Mouse (Mus musculus): ENCODE measurements around the gene Pdia5. TPM values are rescaled to one million over a fixed set of nuclear protein-coding genes. Genes with fewer than 3 reads are reported as not detected.

Pdia5 gene
- total RNA-seq, 4 experiments from 2014 or later = 2.9 to 4.9 (median 4.3) TPM

GRCm38 (mm10) chr16:35484526-35485233 is 6.0 kb downstream of the Pdia5 start:
- no peak for DNase-seq (ENCODE audit: low spot score in 2 of 2)

DNA sequence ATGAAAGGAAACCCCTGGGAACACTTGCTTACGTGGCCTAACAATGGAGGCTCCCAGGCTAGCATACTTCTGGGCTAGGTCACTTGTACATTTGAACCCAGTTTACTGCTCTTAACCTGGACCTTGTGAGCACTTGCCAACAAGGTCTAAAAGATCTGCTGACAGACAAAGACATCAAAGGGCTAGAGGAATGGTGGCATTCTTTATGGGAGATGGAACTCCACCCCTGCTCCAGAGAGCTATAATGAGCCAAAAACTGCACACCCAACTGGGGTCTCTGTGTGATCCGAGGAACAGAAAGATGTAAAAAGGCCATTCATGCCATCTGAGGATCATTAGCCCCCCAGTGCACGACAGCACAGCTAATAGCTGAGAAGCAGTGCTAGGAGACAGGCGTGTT is 6.6 kb downstream of the Pdia5 start:
- no peak for DNase-seq (ENCODE audit: low spot score in 2 of 2)

GRCm38 (mm10) chr16:35479301-35479700 is 11.4 kb downstream of the Pdia5 start:
- DNase-seq (ENCODE audit: low spot score in 2 of 2) = no peak

- DNase-seq (ENCODE audit: low spot score in 2 of 2) = no peak
Observed at GRCm38 (mm10) chr16:35477273-35477672, 13.4 kb downstream of the Pdia5 start.

DNA sequence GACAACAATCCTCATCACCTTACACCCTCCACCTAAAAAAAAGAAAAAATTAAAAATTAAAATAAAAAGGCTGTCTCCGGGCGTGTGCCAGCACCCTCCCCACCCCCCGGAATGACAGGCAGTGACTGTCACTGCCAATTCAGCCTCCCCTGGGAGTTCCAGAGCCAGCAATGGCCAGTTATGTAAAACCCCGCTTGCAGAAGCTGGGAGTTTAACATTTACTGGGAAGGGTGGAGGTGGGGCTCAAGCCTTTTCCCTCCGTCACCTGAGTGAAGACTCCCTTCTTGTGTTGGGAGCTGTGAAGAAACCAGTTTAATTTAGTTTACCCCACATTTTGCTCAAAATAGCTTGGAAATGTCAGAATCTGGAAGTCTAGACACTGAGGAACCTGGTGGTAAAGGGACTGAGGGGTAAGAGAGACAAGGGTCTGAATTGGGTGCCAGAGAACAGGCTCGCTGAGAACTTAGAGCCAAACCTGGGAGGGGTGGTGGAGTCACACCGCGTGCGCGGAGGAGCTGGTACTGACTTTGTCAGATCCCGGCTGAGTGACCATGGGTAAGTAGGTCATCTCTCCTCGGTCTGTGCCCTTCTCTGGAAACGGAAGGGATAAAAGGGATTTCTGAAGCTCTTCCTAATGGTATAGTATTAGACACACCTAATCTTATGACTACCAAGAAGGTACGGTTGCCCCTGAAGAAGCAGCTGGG is 18.0 kb downstream of the Pdia5 start:
- DNase-seq (ENCODE audit: low spot score in 2 of 2) = no peak

DNA sequence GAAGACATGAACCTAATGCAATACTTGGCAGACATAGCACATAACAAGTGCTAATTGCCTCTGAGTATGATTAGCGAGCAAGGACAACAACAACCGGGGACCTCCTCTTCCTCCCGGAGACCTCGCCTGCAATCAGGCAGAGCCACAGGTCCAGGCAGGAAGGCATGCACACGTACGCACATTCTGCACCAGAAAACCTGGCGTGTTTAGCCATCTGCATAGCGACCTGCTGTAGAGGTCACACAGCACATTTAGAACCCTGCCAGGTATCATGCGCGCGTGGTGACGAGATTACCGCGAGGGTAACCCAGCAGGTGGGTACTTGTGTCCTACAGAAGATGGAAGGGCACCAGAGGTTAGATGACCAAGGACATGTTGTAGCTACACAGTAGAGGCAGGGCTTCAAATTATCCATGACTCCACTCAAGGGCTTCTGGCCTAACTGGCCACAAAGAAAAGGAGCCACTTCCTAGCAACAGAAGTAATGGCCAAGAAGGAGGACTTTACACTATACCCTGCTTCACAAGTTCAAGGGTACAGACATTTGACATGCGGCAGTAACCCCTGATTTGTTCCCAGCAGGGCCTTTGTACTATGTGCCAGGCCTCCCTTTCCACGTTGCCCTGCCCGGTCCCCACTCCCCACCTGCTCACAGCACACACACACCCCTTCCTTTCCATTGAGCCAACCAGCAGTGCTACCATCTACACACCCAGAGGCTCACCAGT is 18.7 kb downstream of the Pdia5 start:
- DNase-seq (ENCODE audit: low spot score in 2 of 2) = no peak

GRCm38 (mm10) chr16:35470983-35471382 is 19.7 kb downstream of the Pdia5 start:
- DNase-seq (ENCODE audit: low spot score in 2 of 2) = no peak

DNA sequence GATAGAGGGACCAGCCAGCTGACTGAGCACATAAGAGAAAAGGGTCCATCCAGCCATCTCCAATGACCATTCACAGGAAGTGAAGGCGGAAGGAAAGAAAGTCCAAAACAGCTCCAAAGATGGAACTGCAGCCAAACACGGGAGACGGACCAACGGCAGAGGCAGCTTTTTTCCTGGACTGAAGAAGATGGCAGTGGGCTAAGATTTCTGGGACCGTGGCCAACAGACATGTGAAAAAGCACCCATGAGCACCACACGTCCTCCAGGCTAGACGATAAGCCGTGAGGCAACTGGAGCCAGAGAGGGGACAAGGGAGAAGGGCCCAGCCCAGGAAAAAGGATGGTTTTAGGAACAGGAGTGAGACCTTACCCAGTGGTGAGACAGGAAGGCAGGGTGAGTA is 20.6 kb downstream of the Pdia5 start:
- no peak for DNase-seq (ENCODE audit: low spot score in 2 of 2)

DNA sequence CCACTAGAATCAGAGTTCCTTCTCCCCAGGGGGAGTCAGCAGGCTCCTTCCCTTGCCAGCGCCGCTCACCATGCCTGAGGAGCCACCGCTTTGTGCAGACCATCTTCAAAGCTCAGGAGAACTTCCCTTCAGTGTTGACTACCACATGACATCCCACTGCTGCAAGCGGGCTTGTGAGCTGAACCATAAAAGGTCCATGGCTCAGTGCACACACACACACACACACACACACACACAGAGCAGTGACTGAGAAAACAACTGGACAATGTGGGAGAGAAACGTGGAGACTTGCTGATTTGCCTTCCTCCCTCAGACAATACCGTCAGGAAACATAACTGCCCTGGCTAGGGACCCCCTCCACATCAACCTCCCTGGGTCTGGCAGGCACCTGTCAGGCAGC is 21.7 kb downstream of the Pdia5 start:
- DNase-seq (ENCODE audit: low spot score in 2 of 2) = no peak

DNA sequence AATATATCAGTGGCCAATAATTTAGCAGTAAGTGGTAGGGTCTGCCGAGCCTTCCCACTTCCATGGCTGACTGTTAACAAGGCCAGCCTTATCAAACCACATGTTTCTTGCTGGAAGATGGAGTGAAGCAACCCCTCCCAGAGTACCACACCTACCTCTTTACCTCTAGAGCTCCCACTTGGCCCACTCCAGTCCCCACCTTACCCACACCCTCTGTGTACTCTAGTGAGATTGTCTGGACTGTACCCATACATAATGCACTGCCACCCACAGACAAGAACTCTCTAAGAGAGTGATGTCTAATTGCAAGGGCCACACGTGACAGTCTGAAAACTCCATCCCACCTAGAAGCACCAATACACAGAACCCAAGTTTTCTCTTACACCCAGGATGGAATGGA is 23.6 kb downstream of the Pdia5 start:
- DNase-seq (ENCODE audit: low spot score in 2 of 2) = no peak

DNA sequence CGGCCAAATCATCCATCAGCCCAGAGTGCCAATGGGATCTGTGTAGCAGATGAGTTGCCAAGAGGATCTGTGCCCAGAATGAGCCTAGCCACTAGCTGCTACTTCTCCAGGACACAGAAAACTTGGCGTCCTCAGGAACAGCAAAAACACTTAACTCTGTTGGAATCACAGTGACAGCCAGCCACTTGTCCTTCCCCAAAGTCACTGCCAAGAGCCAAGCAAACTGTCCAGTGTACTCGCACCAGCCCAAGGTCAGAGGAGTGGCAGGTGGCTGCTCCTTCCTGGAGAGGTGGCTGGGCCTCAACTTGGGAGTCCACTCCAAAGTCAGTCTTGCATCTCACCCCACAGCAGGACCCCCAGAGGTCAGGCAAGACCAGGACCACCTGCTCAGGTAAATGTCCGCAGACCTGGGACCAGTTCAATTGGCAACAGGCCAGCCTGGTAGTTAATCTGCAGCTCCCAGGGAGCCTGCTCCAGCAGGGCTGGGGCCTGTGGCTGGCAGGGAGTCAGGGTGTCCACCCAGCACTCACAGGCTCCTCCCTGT is 24.8 kb downstream of the Pdia5 start:
- DNase-seq (ENCODE audit: low spot score in 2 of 2) = no peak

- no peak for DNase-seq (ENCODE audit: low spot score in 2 of 2)
Observed at GRCm38 (mm10) chr16:35464686-35465308, 25.9 kb downstream of the Pdia5 start.

- no peak for DNase-seq (ENCODE audit: low spot score in 2 of 2)
Observed at GRCm38 (mm10) chr16:35463708-35464107, 27.0 kb downstream of the Pdia5 start.

GRCm38 (mm10) chr16:35462955-35463354 is 27.7 kb downstream of the Pdia5 start:
- DNase-seq (ENCODE audit: low spot score in 2 of 2) = no peak

GRCm38 (mm10) chr16:35459584-35459983 is 31.1 kb downstream of the Pdia5 start:
- DNase-seq (ENCODE audit: low spot score in 2 of 2) = no peak

DNA sequence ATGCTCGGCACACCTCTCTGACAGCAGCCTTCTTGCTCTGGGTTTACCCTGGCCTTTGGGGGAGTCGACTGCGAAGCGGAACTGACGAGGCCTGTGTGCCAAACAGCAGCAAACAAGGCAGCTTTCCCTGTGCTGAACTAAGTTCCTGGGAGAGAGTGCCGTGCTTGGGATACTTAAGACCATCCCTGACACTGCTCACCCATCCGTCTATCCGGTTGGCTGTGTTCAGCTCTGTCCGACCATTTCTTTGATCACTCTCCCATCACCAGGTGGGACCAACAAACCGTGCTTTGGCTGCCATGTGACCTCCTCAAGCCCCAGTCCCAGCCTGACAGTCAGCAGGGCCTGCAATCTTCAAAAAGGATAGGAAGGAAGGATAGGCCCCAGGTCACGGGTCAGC is 32.4 kb downstream of the Pdia5 start:
- no peak for DNase-seq (ENCODE audit: low spot score in 2 of 2)

- DNase-seq (ENCODE audit: low spot score in 2 of 2) = peak; percentile 21 to 29
Observed at GRCm38 (mm10) chr16:35457488-35457887, 33.2 kb downstream of the Pdia5 start.

- DNase-seq (ENCODE audit: low spot score in 2 of 2) = peak; percentile 41 to 70
Observed at GRCm38 (mm10) chr16:35457011-35457419, 33.7 kb downstream of the Pdia5 start.

GRCm38 (mm10) chr16:35456305-35456704 is 34.4 kb downstream of the Pdia5 start:
- no peak for DNase-seq (ENCODE audit: low spot score in 2 of 2)

DNA sequence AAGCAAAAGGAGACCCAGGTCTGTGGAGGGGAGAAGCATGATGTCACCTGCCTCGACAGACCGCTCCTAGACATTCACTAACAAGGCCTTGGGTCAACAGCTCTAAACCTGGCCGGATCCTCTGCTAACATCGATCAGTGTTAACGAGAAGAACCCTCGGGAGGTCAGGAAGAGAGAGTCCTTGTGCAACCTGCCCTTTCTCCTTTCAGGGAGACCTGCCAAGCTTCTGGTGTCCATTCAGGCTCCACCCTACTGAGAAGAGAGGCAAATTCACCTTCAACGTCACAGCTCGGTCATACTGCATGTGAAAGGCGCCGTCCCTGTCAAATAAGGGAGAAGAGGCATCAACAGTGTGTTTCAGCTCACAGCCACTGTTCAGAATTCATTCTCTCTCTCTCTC is 34.9 kb downstream of the Pdia5 start:
- DNase-seq (ENCODE audit: low spot score in 2 of 2) = no peak

DNA sequence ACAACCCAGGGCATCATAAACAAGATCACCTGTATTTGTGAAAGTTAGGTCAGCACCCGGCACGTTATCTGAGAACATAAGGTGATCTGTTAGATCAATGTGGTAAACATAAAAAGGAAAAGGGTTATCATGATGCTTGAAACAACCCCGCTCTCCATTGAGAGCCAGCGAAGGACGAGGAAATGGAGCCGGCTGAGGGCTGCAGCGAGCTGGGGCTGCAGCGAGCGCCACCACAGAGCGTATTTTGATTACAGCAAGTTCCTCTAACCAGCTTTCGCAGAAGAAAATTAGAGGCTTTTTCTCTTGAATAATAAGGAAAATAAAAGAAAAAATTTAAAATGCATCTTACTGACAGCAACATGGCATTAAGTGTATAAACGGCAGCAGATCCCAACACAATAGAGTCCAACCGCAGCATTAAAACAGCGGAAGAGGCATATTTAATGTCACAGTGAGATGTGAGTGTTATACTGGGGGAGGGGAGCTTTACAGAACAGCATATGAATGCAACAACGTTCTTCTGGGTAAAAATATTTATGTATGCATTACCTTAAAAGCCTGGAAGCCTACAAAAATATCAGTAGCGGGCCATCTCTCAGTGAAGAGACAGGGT is 40.5 kb downstream of the Pdia5 start:
- DNase-seq (ENCODE audit: low spot score in 2 of 2) = no peak
